Mouse (Mus musculus) kidney, postnatal 0 days (tissue): ENCODE results near the gene Trp63. TPM values are rescaled to one million over a fixed set of nuclear protein-coding genes. Genes with fewer than 3 reads are reported as not detected.

Experiments used
- ATAC-seq: fragments of 200-750 bp; cut with Nextera tagmentation; replicated peaks from 2 replicates; pipeline ENCODE4 v1.8.0; 2017; ENCODE audit warnings: low read depth, moderate number of reproducible peaks, moderate TSS enrichment, moderate library complexity; ENCODE audit not compliant: low FRiP score
- DNase-seq: peaks from one replicate; pipeline ENCODE4 v3.0.0-alpha.2; 2016; ENCODE audit warnings: low spot score
- H3K27ac ChIP-seq: fragments of 300-500 bp; sonication (generic); 2 replicates; pipeline ENCODE4 v1.5.1; 2014; ENCODE audit warnings: mild to moderate bottlenecking
- H3K27me3 ChIP-seq: fragments of 300-500 bp; sonication (generic); 2 replicates; pipeline ENCODE4 v1.6.1; 2014; ENCODE audit warnings: low read length, mixed read lengths; ENCODE audit not compliant: insufficient read depth
- H3K36me3 ChIP-seq: fragments of 300-500 bp; sonication (generic); 2 replicates; pipeline ENCODE4 v1.6.1; 2014; ENCODE audit warnings: low read length, mixed read lengths; ENCODE audit not compliant: insufficient read depth
- H3K4me1 ChIP-seq: fragments of 300-500 bp; sonication (generic); replicated peaks from 2 replicates; pipeline ENCODE4 v1.6.1; 2014; ENCODE audit warnings: antibody characterized with exemption, low read length, mixed read lengths; ENCODE audit not compliant: insufficient read depth
- H3K4me2 ChIP-seq: fragments of 300-500 bp; sonication (generic); 2 replicates; pipeline ENCODE4 v1.6.1; 2014; ENCODE audit warnings: mild to moderate bottlenecking, low read length, moderate library complexity, mixed read lengths
- H3K4me3 ChIP-seq: fragments of 300-500 bp; sonication (generic); replicated peaks from 2 replicates; pipeline ENCODE4 v1.5.1; 2014; ENCODE audit warnings: low read depth, low read length
- H3K9ac ChIP-seq: fragments of 300-500 bp; sonication (generic); 2 replicates; pipeline ENCODE4 v1.6.1; 2014; ENCODE audit warnings: low read depth, low read length
- H3K9me3 ChIP-seq: fragments of 300-500 bp; sonication (generic); replicated peaks from 2 replicates; pipeline ENCODE4 v1.6.1; 2016; ENCODE audit warnings: low read length, inconsistent platforms, mixed read lengths
- CTCF ChIP-seq: IDR thresholded peaks from 2 replicates; pipeline ENCODE4 v1.5.1; 2016; ENCODE audit warnings: antibody characterized with exemption, low read depth, mild to moderate bottlenecking, moderate library complexity
- WGBS: fragments of 180-500 bp; shearing (Covaris S2); extraction: QIAGEN DNeasy Blood & Tissue Kit; methylation state at CpG from one replicate; pipeline ENCODE4 v1.1.7; 2014; 5-methylcytosine and 5-hydroxymethylcytosine counted together
- polyA plus RNA-seq: library from polyadenylated mRNA; unstranded; fragments of >200 nt; fragmentation: Nextera tagmentation; extraction: Ambion mirVana; gene quantifications from 2 replicates; pipeline ENCODE4 v1.2.1, GENCODE M21; 2015

The Trp63 gene
- polyA plus RNA-seq, 1 experiment from 2014 or later, result 1.3 TPM

- 78% methylated on average over 5 of the region's 5 CpGs for WGBS
- no peak overlapping the region for H3K4me3 ChIP-seq
- H3K27me3 ChIP-seq, result no peaks in the 10 kb centered on the region
- H3K4me2 ChIP-seq, result no peak overlapping the region
- no peak for TF ChIP-seq CTCF
- no peaks in the 10 kb centered on the region for H3K4me1 ChIP-seq
- no peak overlapping the region for H3K9ac ChIP-seq
- no peaks in the 10 kb centered on the region for H3K36me3 ChIP-seq
- DNase-seq (no peak), ATAC-seq (no peak)
- no peak overlapping the region for H3K27ac ChIP-seq
- H3K9me3 ChIP-seq, result no peaks in the 10 kb centered on the region
Measured at GRCm38 (mm10) chr16:25765549-25765948, 82.0 kb downstream of the Trp63 start.

DNA sequence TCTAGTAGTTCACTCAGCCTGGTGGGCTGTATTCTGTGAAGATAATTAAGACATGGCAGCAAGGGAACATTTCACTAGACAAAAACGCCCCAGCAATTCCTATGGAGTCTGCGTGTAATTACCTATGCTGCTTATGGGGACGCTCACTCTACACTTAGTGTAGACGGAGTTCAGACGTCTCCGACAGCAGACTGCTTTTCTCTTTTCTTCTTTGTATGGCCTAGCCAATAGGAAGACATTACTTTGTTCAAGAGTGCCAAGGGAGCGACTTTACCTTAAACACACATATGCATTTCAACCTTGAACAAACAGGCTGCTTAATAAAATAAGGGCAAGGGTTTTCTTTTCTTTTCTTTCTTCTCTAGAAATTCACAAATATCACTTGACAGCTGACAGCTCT, 91.0 kb downstream of the Trp63 start:
- Histone ChIP-seq H3K27me3 (no peaks in the 10 kb centered on the region), H3K9ac (no peak overlapping the region), H3K4me2 (no peak overlapping the region), H3K9me3 (no peaks in the 10 kb centered on the region), H3K4me3 (no peak overlapping the region), H3K4me1 (no peaks in the 10 kb centered on the region), H3K36me3 (no peaks in the 10 kb centered on the region), H3K27ac (no peak overlapping the region)
- ATAC-seq (no peak), DNase-seq (no peak)
- no peak for TF ChIP-seq CTCF
- WGBS, result 76% methylated on average over 7 of the region's 7 CpGs

- no peak overlapping the region for H3K4me3 ChIP-seq
- no peak overlapping the region for H3K4me2 ChIP-seq
- no peak for DNase-seq
- H3K27ac ChIP-seq, result no peak overlapping the region
- no peaks in the 10 kb centered on the region for H3K36me3 ChIP-seq
- TF ChIP-seq CTCF, result no peak
- no peaks in the 10 kb centered on the region for H3K4me1 ChIP-seq
- no peaks in the 10 kb centered on the region for H3K27me3 ChIP-seq
- H3K9me3 ChIP-seq, result no peaks in the 10 kb centered on the region
- no peak overlapping the region for H3K9ac ChIP-seq
- 77% methylated on average over 1 of the region's 1 CpGs for WGBS
- no peak for ATAC-seq
Measured at GRCm38 (mm10) chr16:25777501-25777900, 93.9 kb downstream of the Trp63 start.

- no peaks in the 10 kb centered on the region for H3K36me3 ChIP-seq
- 51% methylated on average over 4 of the region's 4 CpGs for WGBS
- no peak overlapping the region for H3K9ac ChIP-seq
- no peaks in the 10 kb centered on the region for H3K9me3 ChIP-seq
- TF ChIP-seq CTCF, result no peak
- ATAC-seq (no peak), DNase-seq (peak; percentile 6)
- H3K27me3 ChIP-seq, result no peaks in the 10 kb centered on the region
- H3K27ac ChIP-seq, result no peak overlapping the region
- no peak overlapping the region for H3K4me2 ChIP-seq
- no peak overlapping the region for H3K4me3 ChIP-seq
- H3K4me1 ChIP-seq, result no peaks in the 10 kb centered on the region
Measured at GRCm38 (mm10) chr16:25779964-25780363, 96.4 kb downstream of the Trp63 start.

DNA sequence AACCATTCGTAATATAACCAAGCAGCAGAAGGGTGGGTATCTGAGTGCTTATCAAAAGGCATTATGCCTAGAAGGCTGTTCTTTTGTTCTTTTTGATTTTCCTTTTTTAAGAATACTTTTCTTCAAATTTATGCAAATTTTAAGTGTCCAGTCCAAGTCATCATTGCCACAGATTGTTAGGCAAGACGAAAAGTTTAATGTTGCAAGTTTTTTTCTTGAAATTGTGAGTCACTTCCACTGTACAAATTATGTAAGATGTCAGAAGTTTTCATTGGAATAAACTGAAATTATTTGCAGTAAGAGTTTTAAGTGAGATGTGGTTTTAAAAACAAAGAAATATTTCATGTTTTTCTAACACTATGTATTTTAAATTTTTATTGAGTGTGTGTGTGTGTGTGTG, 100.7 kb downstream of the Trp63 start:
- Histone ChIP-seq H3K9me3 (no peaks in the 10 kb centered on the region), H3K9ac (no peak overlapping the region), H3K4me3 (no peak overlapping the region), H3K27me3 (no peaks in the 10 kb centered on the region), H3K27ac (no peak overlapping the region), H3K4me1 (no peaks in the 10 kb centered on the region), H3K36me3 (no peaks in the 10 kb centered on the region), H3K4me2 (no peak overlapping the region)
- TF ChIP-seq CTCF, result no peak
- no peak for DNase-seq
- 93% methylated on average over 2 of the region's 2 CpGs for WGBS
- ATAC-seq, result no peak

- WGBS, result 78% methylated on average over 5 of the region's 5 CpGs
- no peak for TF ChIP-seq CTCF
- H3K4me1 ChIP-seq, result no peaks in the 10 kb centered on the region
Measured at GRCm38 (mm10) chr16:25786457-25786856, 102.9 kb downstream of the Trp63 start.

GRCm38 (mm10) chr16:25792640-25793266, 109.2 kb downstream of the Trp63 start:
- no peak for TF ChIP-seq CTCF
- 74% methylated on average over 5 of the region's 5 CpGs for WGBS

More at GRCm38 (mm10) chr16:25786457-25786856, 102.9 kb downstream of the Trp63 start:
- Histone ChIP-seq H3K4me3 (no peak overlapping the region), H3K27me3 (no peaks in the 10 kb centered on the region), H3K9me3 (no peaks in the 10 kb centered on the region), H3K27ac (no peak overlapping the region), H3K36me3 (no peaks in the 10 kb centered on the region), H3K4me2 (no peak overlapping the region), H3K9ac (no peak overlapping the region)
- DNase-seq (no peak), ATAC-seq (no peak)

More at GRCm38 (mm10) chr16:25792640-25793266, 109.2 kb downstream of the Trp63 start:
- no peaks in the 10 kb centered on the region for H3K36me3 ChIP-seq
- no peaks in the 10 kb centered on the region for H3K9me3 ChIP-seq
- ATAC-seq (no peak), DNase-seq (no peak)
- H3K27me3 ChIP-seq, result no peaks in the 10 kb centered on the region
- no peaks in the 10 kb centered on the region for H3K4me1 ChIP-seq
- no peak overlapping the region for H3K4me2 ChIP-seq
- no peak overlapping the region for H3K27ac ChIP-seq
- H3K4me3 ChIP-seq, result no peak overlapping the region
- H3K9ac ChIP-seq, result no peak overlapping the region
